In genomic region chr8:12385686-12386488, GRCm38 (mm10) we compare ENCODE assay signal across 9 mouse cellular contexts. TPM values are rescaled to one million over a fixed set of nuclear protein-coding genes. Genes with fewer than 3 reads are reported as not detected.
DNase-seq lines count a peak whose midpoint lies in the region; ATAC-seq lines count a peak whose summit lies in the region.
"Had no signal": no experiment of that assay in that cellular context is flagged by ENCODE, and none has a peak within 500 bp of the region (broad histone marks: within the 10 kb centered on the region; RNA-seq: fewer than 3 reads in every experiment).

No protein-coding gene starts in this region.

- no peaks in the 10 kb centered on the region for H3K36me3 ChIP-seq in kidney, embryonic 16.5 days (ENCODE audit: insufficient read depth, low read length)
- H3K36me3 ChIP-seq in embryonic facial prominence, embryonic 12.5 days: no peaks in the 10 kb centered on the region
- no peaks in the 10 kb centered on the region for H3K36me3 ChIP-seq in intestine, embryonic 15.5 days
- H3K36me3 ChIP-seq in neural tube, embryonic 13.5 days: no peaks in the 10 kb centered on the region

- H3K27me3 ChIP-seq in kidney, embryonic 16.5 days (ENCODE audit: insufficient read depth, low read length): peaks cover 96% of the 10 kb centered on the region
- peaks cover 93% of the 10 kb centered on the region for H3K27me3 ChIP-seq in embryonic facial prominence, embryonic 12.5 days
- peaks cover 94% of the 10 kb centered on the region for H3K27me3 ChIP-seq in intestine, embryonic 15.5 days (replicated peaks)
- peaks cover 98% of the 10 kb centered on the region for H3K27me3 ChIP-seq in neural tube, embryonic 13.5 days

- H3K27ac ChIP-seq in kidney, embryonic 16.5 days (ENCODE audit: low read length): no peak overlapping the region
- H3K27ac ChIP-seq in embryonic facial prominence, embryonic 12.5 days: no peak overlapping the region
- no peak overlapping the region for H3K27ac ChIP-seq in intestine, embryonic 15.5 days
- H3K27ac ChIP-seq in neural tube, embryonic 13.5 days (replicated peaks): no peak overlapping the region

- no peak for ATAC-seq in kidney, embryonic 16.5 days (ENCODE audit: low FRiP score, low TSS enrichment)
- ATAC-seq in embryonic facial prominence, embryonic 12.5 days (ENCODE audit: insufficient number of reproducible peaks, insufficient read depth, low FRiP score, low TSS enrichment): no peak
- no peak for ATAC-seq in intestine, embryonic 15.5 days
- ATAC-seq in neural tube, embryonic 13.5 days (ENCODE audit: low read depth): peak; percentile 48; the same call in 1 of the 2 replicates

- H3K9ac ChIP-seq in kidney, embryonic 16.5 days (replicated peaks; ENCODE audit: low read length): no peak overlapping the region
- no peak overlapping the region; the same call in 1 of the 2 replicates for H3K9ac ChIP-seq in embryonic facial prominence, embryonic 12.5 days
- H3K9ac ChIP-seq in intestine, embryonic 15.5 days: no peak overlapping the region
- H3K9ac ChIP-seq in neural tube, embryonic 13.5 days: peak overlapping the region; percentile 56

- H3K4me3 ChIP-seq in kidney, embryonic 16.5 days (ENCODE audit: low read length): peak overlapping the region; percentile 26; the same call in 1 of the 2 replicates
- peak overlapping the region; percentile 30 for H3K4me3 ChIP-seq in embryonic facial prominence, embryonic 12.5 days
- peak overlapping the region; percentile 19 for H3K4me3 ChIP-seq in intestine, embryonic 15.5 days (replicated peaks)
- peak overlapping the region; percentile 32 for H3K4me3 ChIP-seq in neural tube, embryonic 13.5 days

- peak overlapping the region; percentile 37 for H3K4me2 ChIP-seq in kidney, embryonic 16.5 days (replicated peaks; ENCODE audit: low read depth, low read length)
- peak overlapping the region; percentile 38 for H3K4me2 ChIP-seq in embryonic facial prominence, embryonic 12.5 days (replicated peaks)
- peak overlapping the region; percentile 57 for H3K4me2 ChIP-seq in intestine, embryonic 15.5 days (replicated peaks)
- peak overlapping the region; percentile 58 for H3K4me2 ChIP-seq in neural tube, embryonic 13.5 days

- DNase-seq in kidney, postnatal 36 days: no peak
- DNase-seq in ovary, postnatal 36 days (ENCODE audit: low spot score): no peak
- DNase-seq in spleen, postnatal 10 days (ENCODE audit: low spot score in 2 of 2): no peak
- no peak for DNase-seq in spleen, postnatal 14 days (ENCODE audit: low spot score in 2 of 2)

- WGBS in kidney, embryonic 16.5 days: under 1% methylated on average over 74 of the region's 74 CpGs
- under 1% methylated on average over 74 of the region's 74 CpGs for WGBS in embryonic facial prominence, embryonic 12.5 days
- whole genome bisulfite sequencing in intestine, embryonic 15.5 days: under 1% methylated on average over 74 of the region's 74 CpGs
- WGBS in neural tube, embryonic 13.5 days: under 1% methylated on average over 74 of the region's 74 CpGs

- no peaks in the 10 kb centered on the region for H3K9me3 ChIP-seq in kidney, embryonic 16.5 days (ENCODE audit: low read length)
- H3K9me3 ChIP-seq in embryonic facial prominence, embryonic 12.5 days: no peaks in the 10 kb centered on the region
- H3K9me3 ChIP-seq in intestine, embryonic 15.5 days: no peaks in the 10 kb centered on the region
- no peaks in the 10 kb centered on the region for H3K9me3 ChIP-seq in neural tube, embryonic 13.5 days

- H3K4me1 ChIP-seq in kidney, embryonic 16.5 days (ENCODE audit: insufficient read depth, low read length): peaks cover 14% of the 10 kb centered on the region
- H3K4me1 ChIP-seq in embryonic facial prominence, embryonic 12.5 days: peaks cover 16% of the 10 kb centered on the region
- peaks cover 14% of the 10 kb centered on the region for H3K4me1 ChIP-seq in intestine, embryonic 15.5 days (replicated peaks)
- H3K4me1 ChIP-seq in neural tube, embryonic 13.5 days (replicated peaks): peaks cover 54% of the 10 kb centered on the region

RNA-seq across cellular contexts. Expression of gene Sox1, which starts 9.2 kb away (rescaled TPM):
- not detected in 2 replicates for polyA plus RNA-seq in kidney, embryonic 16.5 days (2015; fragmentation: Nextera tagmentation; extraction: Ambion mirVana)
- polyA plus RNA-seq in embryonic facial prominence, embryonic 12.5 days (2016; fragmentation: Nextera tagmentation; extraction: Ambion mirVana): 0.50 and 0.51 TPM in 2 replicates
- not detected in 2 replicates for polyA plus RNA-seq in intestine, embryonic 15.5 days (2015; fragmentation: Nextera tagmentation; extraction: Ambion mirVana)
- polyA plus RNA-seq in neural tube, embryonic 13.5 days (2015; fragmentation: Nextera tagmentation; extraction: Ambion mirVana): 0.96 and 1.1 TPM in 2 replicates
- polyA plus RNA-seq: liver, embryonic 16.5 days had no signal
